Mouse (Mus musculus): ENCODE data around the gene Tet2. TPM values are rescaled to one million over a fixed set of nuclear protein-coding genes. Genes with fewer than 3 reads are reported as not detected.
"Not testable (repeated sequence)": the region's sequence is repeated elsewhere in the genome, so short reads cannot be mapped to it uniquely, and the experiment has no call there.

The Tet2 gene
- total RNA-seq, 1 experiment from 2014 or later, result 45.7 TPM

GRCm38 (mm10) chr3:133554552-133555067 is 9.7 kb upstream of the Tet2 start:
- no peak for ATAC-seq (replicated peaks in 1 of 2; ENCODE audit: insufficient read depth in 1 of 2, low FRiP score in 2 of 2, low TSS enrichment in 1 of 2, low read depth in 1 of 2, poor library complexity in 2 of 2, severe bottlenecking in 2 of 2)

- no peak for ATAC-seq (replicated peaks in 1 of 2; ENCODE audit: insufficient read depth in 1 of 2, low FRiP score in 2 of 2, low TSS enrichment in 1 of 2, low read depth in 1 of 2, poor library complexity in 2 of 2, severe bottlenecking in 2 of 2)
These were observed 9.2 kb upstream of the Tet2 start for GRCm38 (mm10) chr3:133554092-133554491.

DNA sequence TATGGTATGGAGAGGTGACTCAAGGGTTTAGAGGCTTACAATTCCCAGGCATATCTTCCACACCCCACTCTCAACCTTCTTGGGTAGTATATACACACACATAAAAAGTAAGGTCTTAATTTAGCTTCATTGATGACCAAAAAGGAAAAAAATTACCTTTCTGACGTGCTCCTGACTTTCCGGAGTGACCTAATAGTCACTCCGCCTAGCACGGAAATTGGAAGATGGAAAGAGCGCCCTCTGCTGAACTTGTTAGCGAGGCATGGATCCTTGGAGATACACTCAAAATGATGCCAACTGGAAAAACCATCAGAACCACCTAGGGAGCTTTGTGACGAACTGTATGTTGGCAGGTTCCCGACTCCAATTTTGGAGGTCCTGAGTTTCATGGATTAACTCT is 7.0 kb upstream of the Tet2 start:
- no peak for ATAC-seq (replicated peaks in 1 of 2; ENCODE audit: insufficient read depth in 1 of 2, low FRiP score in 2 of 2, low TSS enrichment in 1 of 2, low read depth in 1 of 2, poor library complexity in 2 of 2, severe bottlenecking in 2 of 2)

GRCm38 (mm10) chr3:133549385-133550170 is 4.6 kb upstream of the Tet2 start:
- ATAC-seq (replicated peaks in 1 of 2; ENCODE audit: insufficient read depth in 1 of 2, low FRiP score in 2 of 2, low TSS enrichment in 1 of 2, low read depth in 1 of 2, poor library complexity in 2 of 2, severe bottlenecking in 2 of 2), result no peak

- ATAC-seq (replicated peaks in 1 of 2; ENCODE audit: insufficient read depth in 1 of 2, low FRiP score in 2 of 2, low TSS enrichment in 1 of 2, low read depth in 1 of 2, poor library complexity in 2 of 2, severe bottlenecking in 2 of 2), result no peak
These were observed 3.7 kb upstream of the Tet2 start for GRCm38 (mm10) chr3:133548613-133549012.

DNA sequence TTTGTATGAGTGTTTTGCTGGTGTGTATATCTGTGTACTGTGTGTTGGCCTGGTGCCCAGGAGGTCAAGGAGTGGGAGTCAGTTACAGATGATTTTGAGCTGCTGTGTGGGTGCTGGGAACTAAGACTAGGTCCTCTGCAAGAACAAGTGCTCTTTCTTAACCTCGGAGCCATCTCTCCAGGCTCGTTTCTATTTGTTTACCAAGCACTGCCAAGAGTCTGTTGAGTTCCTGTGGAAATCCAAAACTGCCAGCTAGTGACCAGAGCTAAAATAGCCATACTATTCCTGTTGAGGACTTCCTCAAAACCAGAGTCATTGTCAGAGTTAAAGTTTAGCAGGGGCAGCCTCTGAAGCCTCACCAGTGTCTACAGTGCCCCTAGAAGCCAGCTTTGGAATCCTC is 1.9 kb upstream of the Tet2 start:
- ATAC-seq (replicated peaks in 1 of 2; ENCODE audit: insufficient read depth in 1 of 2, low FRiP score in 2 of 2, low TSS enrichment in 1 of 2, low read depth in 1 of 2, poor library complexity in 2 of 2, severe bottlenecking in 2 of 2), result no peak

DNA sequence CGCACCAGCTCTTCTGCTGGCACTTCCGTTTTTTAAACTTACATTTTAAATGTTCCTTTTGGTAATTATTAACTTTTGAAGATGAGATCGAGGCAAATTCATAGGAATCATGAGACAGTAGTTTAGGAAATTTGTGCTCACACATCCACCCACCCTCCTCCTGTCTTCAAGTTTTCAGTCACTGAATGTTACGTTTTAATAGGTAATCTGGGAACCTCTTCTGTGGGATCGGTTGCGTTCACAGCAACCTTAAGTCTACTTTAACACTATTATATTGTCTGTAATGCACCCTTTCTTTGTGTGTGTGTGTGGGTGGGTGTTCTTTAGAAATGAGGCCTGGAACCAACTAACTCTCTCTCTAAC is 346 bp upstream of the Tet2 start:
- no peak for ATAC-seq (replicated peaks in 1 of 2; ENCODE audit: insufficient read depth in 1 of 2, low FRiP score in 2 of 2, low TSS enrichment in 1 of 2, low read depth in 1 of 2, poor library complexity in 2 of 2, severe bottlenecking in 2 of 2)

- ATAC-seq (replicated peaks in 1 of 2; ENCODE audit: insufficient read depth in 1 of 2, low FRiP score in 2 of 2, low TSS enrichment in 1 of 2, low read depth in 1 of 2, poor library complexity in 2 of 2, severe bottlenecking in 2 of 2), result peak; percentile 85 to 86
These were observed 798 bp downstream of the Tet2 start for GRCm38 (mm10) chr3:133544131-133544550.

- no peak for ATAC-seq (replicated peaks in 1 of 2; ENCODE audit: insufficient read depth in 1 of 2, low FRiP score in 2 of 2, low TSS enrichment in 1 of 2, low read depth in 1 of 2, poor library complexity in 2 of 2, severe bottlenecking in 2 of 2)
These were observed 1.6 kb downstream of the Tet2 start for GRCm38 (mm10) chr3:133543101-133544020.

GRCm38 (mm10) chr3:133542084-133542483 is 2.9 kb downstream of the Tet2 start:
- ATAC-seq (replicated peaks in 1 of 2; ENCODE audit: insufficient read depth in 1 of 2, low FRiP score in 2 of 2, low TSS enrichment in 1 of 2, low read depth in 1 of 2, poor library complexity in 2 of 2, severe bottlenecking in 2 of 2), result no peak

DNA sequence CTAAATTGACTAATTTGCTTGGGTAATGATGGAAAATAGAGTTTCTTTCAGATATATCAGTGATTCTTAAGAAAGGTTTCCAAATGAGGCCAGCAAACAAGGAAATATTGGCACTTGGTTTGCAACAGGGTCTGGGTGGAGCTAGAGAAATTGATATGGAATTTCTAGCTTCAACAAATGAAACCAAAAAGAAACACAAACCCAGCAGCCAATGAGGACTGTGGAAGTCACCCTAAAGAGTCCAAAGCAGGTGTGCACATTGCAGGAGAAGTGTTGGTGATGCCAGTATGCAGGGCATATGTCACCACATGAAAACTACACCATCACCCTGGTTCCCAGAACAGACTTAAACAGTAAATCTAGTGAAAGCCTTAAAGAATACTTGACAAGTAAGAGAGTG is 3.9 kb downstream of the Tet2 start:
- no peak for ATAC-seq (replicated peaks in 1 of 2; ENCODE audit: insufficient read depth in 1 of 2, low FRiP score in 2 of 2, low TSS enrichment in 1 of 2, low read depth in 1 of 2, poor library complexity in 2 of 2, severe bottlenecking in 2 of 2)

DNA sequence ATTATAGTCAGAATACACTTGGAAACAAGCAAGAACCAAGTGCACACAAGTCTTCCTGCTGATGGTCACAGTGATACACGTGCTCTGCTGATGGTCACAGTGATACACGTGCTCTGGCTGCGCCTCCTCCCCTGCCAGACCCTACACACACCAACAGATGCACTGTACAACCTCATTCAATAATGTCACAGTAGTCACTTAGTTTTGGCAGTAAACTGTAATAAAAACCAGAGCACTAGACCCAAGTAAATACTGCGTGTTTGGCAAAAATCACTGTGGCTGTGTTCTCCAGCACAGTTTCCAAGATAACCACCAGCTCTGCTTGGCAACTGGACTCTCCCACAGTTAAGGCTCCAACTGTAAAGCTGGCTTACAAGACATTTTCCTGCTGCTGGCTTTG is 4.9 kb downstream of the Tet2 start:
- no peak for ATAC-seq (replicated peaks in 1 of 2; ENCODE audit: insufficient read depth in 1 of 2, low FRiP score in 2 of 2, low TSS enrichment in 1 of 2, low read depth in 1 of 2, poor library complexity in 2 of 2, severe bottlenecking in 2 of 2)

- ATAC-seq (replicated peaks in 1 of 2; ENCODE audit: insufficient read depth in 1 of 2, low FRiP score in 2 of 2, low TSS enrichment in 1 of 2, low read depth in 1 of 2, poor library complexity in 2 of 2, severe bottlenecking in 2 of 2), result not testable (repeated sequence)
These were observed 6.4 kb downstream of the Tet2 start for GRCm38 (mm10) chr3:133538499-133538898.

GRCm38 (mm10) chr3:133535644-133536043 is 9.3 kb downstream of the Tet2 start:
- no peak for ATAC-seq (replicated peaks in 1 of 2; ENCODE audit: insufficient read depth in 1 of 2, low FRiP score in 2 of 2, low TSS enrichment in 1 of 2, low read depth in 1 of 2, poor library complexity in 2 of 2, severe bottlenecking in 2 of 2)

DNA sequence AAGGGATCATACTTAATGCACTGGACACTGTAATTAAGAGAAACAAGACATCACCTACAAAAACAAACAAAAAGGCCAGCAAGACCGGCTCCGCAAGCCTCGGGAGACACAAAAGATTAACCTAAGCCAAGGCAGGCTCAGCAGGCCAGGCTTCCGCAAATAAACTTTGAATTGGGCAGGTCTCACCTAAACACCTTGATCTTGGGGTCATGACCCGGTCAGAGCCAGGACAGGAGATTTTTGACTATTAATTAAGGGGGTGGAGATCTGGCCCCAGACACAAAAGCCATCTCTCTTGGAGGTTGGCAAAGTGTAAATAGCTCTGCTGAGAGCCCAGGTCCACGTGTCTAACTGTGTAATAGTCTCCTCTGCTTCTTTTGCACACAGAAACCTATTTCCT is 10.9 kb downstream of the Tet2 start:
- no peak for ATAC-seq (replicated peaks in 1 of 2; ENCODE audit: insufficient read depth in 1 of 2, low FRiP score in 2 of 2, low TSS enrichment in 1 of 2, low read depth in 1 of 2, poor library complexity in 2 of 2, severe bottlenecking in 2 of 2)

DNA sequence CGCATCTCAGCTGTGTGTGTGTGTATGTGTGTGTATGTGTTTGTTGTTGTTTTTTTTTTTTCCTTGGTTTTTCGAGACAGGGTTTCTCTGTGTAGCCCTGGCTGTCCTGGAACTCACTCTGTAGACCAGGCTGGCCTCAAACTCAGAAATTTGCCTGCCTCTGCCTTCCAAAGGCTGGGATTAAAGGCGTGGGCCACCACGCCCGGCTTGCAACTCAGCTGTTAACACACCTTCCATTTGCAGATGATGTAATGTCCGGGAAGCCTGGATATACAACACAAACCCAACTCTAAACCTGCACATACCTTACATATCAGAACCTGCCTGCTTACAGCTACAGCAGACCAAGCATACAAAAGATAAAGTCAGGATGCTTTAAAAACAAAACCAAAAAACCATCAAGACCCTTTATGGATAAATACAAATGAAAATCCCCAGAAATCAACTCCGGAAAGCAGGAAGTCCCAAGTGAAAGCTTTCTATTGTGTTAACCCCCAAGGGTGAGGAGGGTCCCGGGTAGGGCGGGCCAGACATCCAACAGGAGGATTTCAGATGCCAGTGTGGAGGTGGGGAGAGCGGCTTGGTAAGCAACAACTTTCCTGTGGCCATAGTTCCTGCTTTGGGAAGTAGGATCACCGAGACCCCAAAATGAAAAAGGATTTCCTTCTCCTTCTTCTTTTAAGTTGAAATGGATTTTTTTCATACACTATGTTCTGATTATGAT is 11.5 kb downstream of the Tet2 start:
- no peak for ATAC-seq (replicated peaks in 1 of 2; ENCODE audit: insufficient read depth in 1 of 2, low FRiP score in 2 of 2, low TSS enrichment in 1 of 2, low read depth in 1 of 2, poor library complexity in 2 of 2, severe bottlenecking in 2 of 2)

DNA sequence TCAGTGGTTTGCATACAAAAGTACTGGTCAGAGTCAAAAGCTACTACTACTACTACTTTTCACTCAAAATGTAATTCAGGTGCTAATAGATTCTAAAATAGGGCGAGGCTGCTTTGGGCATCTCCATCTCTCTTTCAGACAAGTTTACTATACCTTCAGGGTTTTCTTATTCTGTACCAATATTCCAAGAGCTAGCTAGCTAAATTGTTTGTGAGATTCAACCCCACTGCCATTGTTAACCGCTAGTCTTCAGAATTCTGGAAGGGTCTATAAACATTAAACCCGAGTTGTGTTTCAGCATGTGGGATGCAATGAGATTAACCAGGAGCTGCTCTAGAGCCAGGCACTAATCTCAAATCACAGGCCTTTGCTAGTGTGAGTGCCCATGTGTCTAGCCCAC is 12.1 kb downstream of the Tet2 start:
- no peak for ATAC-seq (replicated peaks in 1 of 2; ENCODE audit: insufficient read depth in 1 of 2, low FRiP score in 2 of 2, low TSS enrichment in 1 of 2, low read depth in 1 of 2, poor library complexity in 2 of 2, severe bottlenecking in 2 of 2)

DNA sequence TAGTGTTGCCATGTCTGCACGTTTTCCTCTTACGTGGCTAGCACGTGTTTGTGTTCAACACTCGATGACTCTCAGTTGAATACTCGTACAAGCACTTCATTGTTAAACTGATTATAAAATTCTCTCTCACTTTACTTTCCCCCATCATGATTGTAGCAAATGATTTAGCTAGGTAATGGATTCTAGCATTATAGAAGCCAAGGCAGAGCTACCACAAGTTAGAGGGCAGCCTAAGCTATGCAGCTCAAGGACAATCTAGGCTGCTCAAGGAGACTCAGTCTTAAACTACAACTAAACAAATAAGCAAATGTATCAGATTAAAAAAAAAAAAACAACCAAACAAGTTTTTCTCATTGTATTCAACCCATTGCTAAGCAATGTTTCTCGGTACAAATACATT is 12.7 kb downstream of the Tet2 start:
- ATAC-seq (replicated peaks in 1 of 2; ENCODE audit: insufficient read depth in 1 of 2, low FRiP score in 2 of 2, low TSS enrichment in 1 of 2, low read depth in 1 of 2, poor library complexity in 2 of 2, severe bottlenecking in 2 of 2), result no peak

All from hematopoietic stem cell, adult 5-6 weeks (primary cell).